Mouse (Mus musculus) ES-E14 (cell line): ENCODE results near the gene Sema4a. TPM values are rescaled to one million over a fixed set of nuclear protein-coding genes. Genes with fewer than 3 reads are reported as not detected.

Source experiments
- DNase-seq: peaks from one replicate; pipeline ENCODE4 v3.0.0-alpha.2; 2013; ENCODE audit warnings: low read depth, low spot score
- H3K27ac ChIP-seq: 2 replicates; pipeline ENCODE4 v1.5.1; 2012; ENCODE audit warnings: low read depth, mild to moderate bottlenecking, low read length, moderate library complexity, mixed read lengths; ENCODE audit not compliant: poor library complexity, insufficient read depth, severe bottlenecking
- H3K36me3 ChIP-seq: 2 replicates; pipeline ENCODE4 v1.6.1; 2012; ENCODE audit warnings: mild to moderate bottlenecking, low read length, moderate library complexity, mixed read lengths; ENCODE audit not compliant: control insufficient read depth, poor library complexity, insufficient read depth, severe bottlenecking
- H3K4me1 ChIP-seq, 2 experiments: fragments of 150-350 bp in 1 of 2; sonication (generic) in 1 of 2; 2 replicates each; pipeline ENCODE4 v1.6.1; 2012; ENCODE audit warnings: low read length in 2 of 2, mild to moderate bottlenecking in 1 of 2, mixed read lengths in 1 of 2; ENCODE audit not compliant: control insufficient read depth in 2 of 2, insufficient read depth in 2 of 2, poor library complexity in 1 of 2
- H3K4me3 ChIP-seq, 2 experiments: fragments of 150-350 bp in 1 of 2; sonication (generic) in 1 of 2; 2 replicates each; pipeline ENCODE4 v1.5.1; 2012; ENCODE audit warnings: low read length in 2 of 2, low read depth in 1 of 2, mild to moderate bottlenecking in 1 of 2, mixed read lengths in 1 of 2; ENCODE audit not compliant: insufficient read depth in 1 of 2, poor library complexity in 1 of 2, severe bottlenecking in 1 of 2
- H3K9ac ChIP-seq: 2 replicates; pipeline ENCODE4 v1.6.1; 2012; ENCODE audit warnings: low read depth, mild to moderate bottlenecking, low read length, mixed read lengths; ENCODE audit not compliant: poor library complexity, insufficient read depth, severe bottlenecking
- H3K9me3 ChIP-seq: fragments of 150-350 bp; sonication (generic); 2 replicates; pipeline ENCODE4 v1.6.1; 2012; ENCODE audit warnings: low read depth, mild to moderate bottlenecking, low read length; ENCODE audit not compliant: control insufficient read depth, insufficient read depth
- CHD2 ChIP-seq: IDR thresholded peaks from 2 replicates; pipeline ENCODE4 v1.6.1; 2014; ENCODE audit warnings: mild to moderate bottlenecking, low read depth, low read length, inconsistent platforms
- HCFC1 ChIP-seq: IDR thresholded peaks from 2 replicates; pipeline ENCODE4 v1.6.1; 2012; ENCODE audit warnings: low read length, inconsistent platforms, borderline replicate concordance; ENCODE audit not compliant: insufficient read depth
- MAFK ChIP-seq: IDR thresholded peaks from 2 replicates; pipeline ENCODE4 v1.6.1; 2014; ENCODE audit warnings: mild to moderate bottlenecking, low read depth, low read length, inconsistent platforms; ENCODE audit not compliant: insufficient read depth
- ZC3H11A ChIP-seq: IDR thresholded peaks from 2 replicates; pipeline ENCODE4 v1.6.1; 2012; ENCODE audit warnings: low read depth, mild to moderate bottlenecking, inconsistent platforms, low read length, borderline replicate concordance
- ZNF384 ChIP-seq: IDR thresholded peaks from 2 replicates; pipeline ENCODE4 v1.6.1; 2012; ENCODE audit warnings: low read depth, low read length, inconsistent platforms
- in situ Hi-C, 2 experiments: fragments of 600-800 bp; cut with MboI; formaldehyde crosslinking; loops; one replicate each; pipeline ENCODE4 v1.15.1; 2025; ENCODE audit warnings: low sequenced_read_pairs in 2 of 2, inconsistent platforms in 1 of 2; ENCODE audit not compliant: unreplicated experiment in 2 of 2
- total RNA-seq: library from RNA; depleted of rRNA; stranded (reverse); fragments of 300-350 nt; gene quantifications from 2 replicates; pipeline ENCODE4 v1.2.3, GENCODE M21; 2012

Gene Sema4a
- total RNA-seq, 1 experiment = 8.8 TPM

- Histone ChIP-seq H3K4me3 (no peak overlapping the region), H3K36me3 (peaks cover 12% of the 10 kb centered on the region; the same call in 1 of the 2 replicates), H3K9me3 (no peaks in the 10 kb centered on the region), H3K27ac (no peak overlapping the region), H3K9ac (no peak overlapping the region; the same call in 1 of the 2 replicates), H3K4me1 (peaks cover 2 to 8% of the 10 kb centered on the region in 2 experiments; a peak in 3 of 4 replicates)
- peak; percentile 74 for DNase-seq
- in situ Hi-C loops = loop anchor here (5.0 to 10.0 kb wide), 2 partner anchors 60 to 68 kb away; no protein-coding TSS in a partner anchor
- peak; percentile 76; the same call in 1 of the 2 replicates for TF ChIP-seq ZC3H11A
- no peak for TF ChIP-seq MAFK
Measured at GRCm38 (mm10) chr3:88407090-88407489, 53.9 kb downstream of the Sema4a start.

- peaks cover 18% of the 10 kb centered on the region; the same call in 1 of the 2 replicates for H3K36me3 ChIP-seq
- H3K27ac ChIP-seq = no peak overlapping the region
- no peak overlapping the region for H3K4me3 ChIP-seq
- H3K9ac ChIP-seq = no peak overlapping the region
- H3K9me3 ChIP-seq = no peaks in the 10 kb centered on the region
- DNase-seq = no peak
- TF ChIP-seq ZNF384 (no peak), HCFC1 (no peak), ZC3H11A (no peak), MAFK (no peak), CHD2 (no peak)
- peaks cover 2 to 4% of the 10 kb centered on the region in 2 experiments; a peak in 2 of 4 replicates for H3K4me1 ChIP-seq
- in situ Hi-C loops = loop anchor here in 1 of 2 experiments (10.0 kb wide), 1 partner anchor 71 kb away; no protein-coding TSS in a partner anchor
Measured at GRCm38 (mm10) chr3:88403522-88404230, 57.3 kb downstream of the Sema4a start.

- DNase-seq = no peak
- H3K27ac ChIP-seq = no peak overlapping the region
- no peak for TF ChIP-seq ZNF384
- no peak for TF ChIP-seq HCFC1
- TF ChIP-seq CHD2 = no peak
- TF ChIP-seq MAFK = no peak
- no peak for TF ChIP-seq ZC3H11A
- H3K4me3 ChIP-seq = no peak overlapping the region
- peaks cover 0 to 4% of the 10 kb centered on the region in 2 experiments; a peak in 1 of 4 replicates for H3K4me1 ChIP-seq
- no peaks in the 10 kb centered on the region for H3K9me3 ChIP-seq
- H3K9ac ChIP-seq = no peak overlapping the region
- in situ Hi-C loops = no loop called here
- H3K36me3 ChIP-seq = peaks cover 31% of the 10 kb centered on the region; the same call in 1 of the 2 replicates
Measured at GRCm38 (mm10) chr3:88398666-88399065, 62.3 kb downstream of the Sema4a start.

GRCm38 (mm10) chr3:88395742-88396141 is 65.2 kb downstream of the Sema4a start:
- Histone ChIP-seq H3K9ac (no peak overlapping the region), H3K4me3 (no peak overlapping the region), H3K36me3 (peaks cover 25% of the 10 kb centered on the region; the same call in 1 of the 2 replicates), H3K27ac (no peak overlapping the region), H3K9me3 (no peaks in the 10 kb centered on the region), H3K4me1 (peaks cover 0 to 2% of the 10 kb centered on the region in 2 experiments; a peak in 1 of 4 replicates)
- in situ Hi-C loops = no loop called here
- no peak for TF ChIP-seq ZC3H11A
- no peak for TF ChIP-seq MAFK
- no peak for TF ChIP-seq ZNF384
- no peak for TF ChIP-seq HCFC1
- TF ChIP-seq CHD2 = no peak
- no peak for DNase-seq
